Mouse (Mus musculus) liver, embryonic 16.5 days (tissue): ENCODE data around the gene Gosr1. TPM values are rescaled to one million over a fixed set of nuclear protein-coding genes. Genes with fewer than 3 reads are reported as not detected.
"Not testable (repeated sequence)": the region's sequence is repeated elsewhere in the genome, so short reads cannot be mapped to it uniquely, and the experiment has no call there.

Experiments
- ATAC-seq: fragments of 200-750 bp; cut with Nextera tagmentation; 2 replicates; pipeline ENCODE4 v1.8.0; 2017; ENCODE audit warnings: low read depth, mild to moderate bottlenecking, moderate number of reproducible peaks, moderate library complexity
- H3K27ac ChIP-seq: fragments of 300-500 bp; sonication (generic); 2 replicates; pipeline ENCODE4 v1.5.1; 2014; ENCODE audit warnings: mild to moderate bottlenecking, low read length
- H3K27me3 ChIP-seq: fragments of 300-500 bp; sonication (generic); 2 replicates; pipeline ENCODE4 v1.6.1; 2014; ENCODE audit warnings: low read depth, low read length, mixed read lengths; ENCODE audit not compliant: control insufficient read depth, insufficient read depth
- H3K36me3 ChIP-seq: fragments of 300-500 bp; sonication (generic); 2 replicates; pipeline ENCODE4 v1.6.1; 2014; ENCODE audit warnings: mild to moderate bottlenecking; ENCODE audit not compliant: control insufficient read depth, insufficient read depth
- H3K4me1 ChIP-seq: fragments of 300-500 bp; sonication (generic); 2 replicates; pipeline ENCODE4 v1.6.1; 2014; ENCODE audit warnings: low read depth, low read length, mixed read lengths; ENCODE audit not compliant: control insufficient read depth
- H3K4me2 ChIP-seq: fragments of 300-500 bp; sonication (generic); 2 replicates; pipeline ENCODE4 v1.6.1; 2014; ENCODE audit warnings: low read depth, low read length, mixed read lengths
- H3K4me3 ChIP-seq: fragments of 300-500 bp; sonication (generic); 2 replicates; pipeline ENCODE4 v1.5.1; 2014; ENCODE audit warnings: low read depth, mild to moderate bottlenecking, low read length
- H3K9ac ChIP-seq: fragments of 300-500 bp; sonication (generic); 2 replicates; pipeline ENCODE4 v1.6.1; 2014; ENCODE audit warnings: low read depth, low read length
- H3K9me3 ChIP-seq: fragments of 300-500 bp; sonication (generic); replicated peaks from 2 replicates; pipeline ENCODE4 v1.6.1; 2016; ENCODE audit warnings: low read length; ENCODE audit not compliant: control insufficient read depth
- WGBS: fragments of 180-500 bp; shearing (Covaris S2); extraction: QIAGEN DNeasy Blood & Tissue Kit; methylation state at CpG from one replicate; pipeline ENCODE4 v1.1.7; 2014; ENCODE audit not compliant: insufficient replicate concordance; 5-methylcytosine and 5-hydroxymethylcytosine counted together
- polyA plus RNA-seq: library from polyadenylated mRNA; unstranded; fragments of >200 nt; fragmentation: Nextera tagmentation; extraction: Ambion mirVana; gene quantifications from 2 replicates; pipeline ENCODE4 v1.2.1, GENCODE M21; 2015

Gene Gosr1
- polyA plus RNA-seq, 1 experiment from 2014 or later: 14.4 TPM

DNA sequence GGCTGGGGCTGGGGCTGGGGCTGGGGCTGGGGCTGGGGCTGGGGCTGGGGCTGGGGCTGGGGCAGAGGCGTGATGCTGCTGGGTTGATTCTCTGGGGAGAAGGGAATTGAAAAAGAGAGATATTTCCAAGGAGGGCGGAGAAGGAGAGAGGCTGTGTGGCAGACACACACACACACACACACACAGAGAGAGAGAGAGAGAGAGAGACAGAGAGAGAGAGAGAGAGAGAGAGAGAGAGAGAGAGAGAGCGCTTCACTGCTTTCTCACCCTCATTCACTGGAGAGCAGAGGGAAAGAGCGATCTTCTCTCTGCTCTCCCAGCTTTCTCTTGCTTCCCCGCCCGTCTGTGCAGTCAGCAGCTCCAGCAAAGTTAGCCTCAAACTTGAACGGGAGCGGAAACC, 83.9 kb downstream of the Gosr1 start, which contains the start of gene Trarg1:
Gene Trarg1, plus strand, starts transcription at position 301 of the 400 bp plus-strand sequence.
- H3K27ac ChIP-seq, H3K4me2 ChIP-seq, H3K4me1 ChIP-seq, H3K36me3 ChIP-seq, H3K4me3 ChIP-seq, ATAC-seq, H3K9me3 ChIP-seq, H3K27me3 ChIP-seq, H3K9ac ChIP-seq: not testable (repeated sequence)
- WGBS: 41% methylated on average over 8 of the region's 8 CpGs

Other genes starting within 250 kb of the Gosr1 start
- 2.5 and 3.7 TPM in 2 replicates for gene Abr, start 141.3 kb downstream of the Gosr1 start, polyA plus RNA-seq
- gene Bhlha9, start 91.1 kb downstream of the Gosr1 start, polyA plus RNA-seq: not detected in 2 replicates
- not detected in 2 replicates for gene Trarg1, start 83.8 kb downstream of the Gosr1 start, polyA plus RNA-seq
- gene Cpd, start 83.4 kb upstream of the Gosr1 start, polyA plus RNA-seq: 3.0 and 3.3 TPM in 2 replicates
- gene Tmigd1, start 138.6 kb upstream of the Gosr1 start, polyA plus RNA-seq: 0.06 TPM in 1 of 2 replicates, not detected in the other
- 37.5 and 41.1 TPM in 2 replicates for gene Blmh, start 161.2 kb upstream of the Gosr1 start, polyA plus RNA-seq
- 1.7 and 1.9 TPM in 2 replicates for gene Slc6a4, start 235.0 kb upstream of the Gosr1 start, polyA plus RNA-seq